Mouse (Mus musculus): ENCODE results near the gene Dip2a.

Gene Dip2a

GRCm38 (mm10) chr10:76239401-76239800 lies 105.7 kb downstream of the Dip2a start:
- no peak for DNase-seq

GRCm38 (mm10) chr10:76237341-76238225 lies 107.5 kb downstream of the Dip2a start, which contains the start of gene Prmt2:
TSS of gene Prmt2 (minus strand) at chr10:76237865.
- peak; percentile 90 for DNase-seq

GRCm38 (mm10) chr10:76229627-76230026 lies 115.5 kb downstream of the Dip2a start:
- DNase-seq, result no peak

GRCm38 (mm10) chr10:76225944-76226343 lies 119.1 kb downstream of the Dip2a start:
- DNase-seq, result no peak

GRCm38 (mm10) chr10:76218240-76218639 lies 126.9 kb downstream of the Dip2a start:
- no peak for DNase-seq

- DNase-seq, result no peak
Measured at GRCm38 (mm10) chr10:76217056-76217455, 128.0 kb downstream of the Dip2a start.

GRCm38 (mm10) chr10:76214161-76214560 lies 130.9 kb downstream of the Dip2a start:
- no peak for DNase-seq

GRCm38 (mm10) chr10:76212121-76212520 lies 133.0 kb downstream of the Dip2a start:
- DNase-seq, result no peak

- no peak for DNase-seq
Measured at GRCm38 (mm10) chr10:76210806-76211205, 134.3 kb downstream of the Dip2a start.
